8 mouse cellular contexts compared by ENCODE assay signal in the genomic region with DNA sequence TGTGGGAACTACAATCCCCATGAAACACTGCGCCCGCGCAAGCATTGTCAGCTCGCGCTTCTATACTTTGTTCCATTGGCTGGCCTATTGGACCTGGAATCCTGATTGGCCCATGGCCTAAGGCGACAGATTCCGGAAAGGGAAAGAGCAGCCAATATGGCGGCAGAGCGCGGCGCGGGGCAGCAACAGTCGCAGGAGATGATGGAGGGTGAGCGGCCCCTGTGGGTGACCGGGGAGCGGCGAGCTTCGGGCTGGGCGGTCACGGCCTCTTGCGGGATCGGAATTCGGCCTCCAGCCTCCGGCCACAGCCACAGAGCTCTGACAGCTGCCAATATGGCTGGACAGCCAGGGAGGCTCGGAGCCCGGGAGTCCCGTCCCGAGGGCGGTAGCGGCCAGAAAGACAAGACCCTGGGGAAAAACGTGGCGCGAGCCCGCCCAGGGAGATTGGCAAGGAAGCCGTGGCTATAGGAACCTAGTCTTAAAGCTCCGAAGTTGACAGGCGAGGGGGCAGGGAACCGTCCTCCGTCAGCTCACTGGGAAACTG. TPM values are rescaled to one million over a fixed set of nuclear protein-coding genes. Genes with fewer than 3 reads are reported as not detected.
DNase-seq lines count a peak whose midpoint lies in the region; ATAC-seq and TF ChIP-seq lines count a peak whose summit lies in the region.

No protein-coding gene starts in this region.

- WGBS in heart, embryonic 12.5 days, result under 1% methylated on average over 39 of the region's 39 CpGs
- under 1% methylated on average over 39 of the region's 39 CpGs for WGBS in kidney, postnatal 0 days
- under 1% methylated on average over 39 of the region's 39 CpGs for WGBS in liver, embryonic 12.5 days (ENCODE audit: insufficient replicate concordance)

- H3K27ac ChIP-seq in heart, embryonic 12.5 days (ENCODE audit: poor library complexity, severe bottlenecking), result peak overlapping the region; percentile 36; the same call in 1 of the 2 replicates
- H3K27ac ChIP-seq in kidney, postnatal 0 days, result peak overlapping the region; percentile 5; the same call in 1 of the 2 replicates
- peak overlapping the region; percentile 79 for H3K27ac ChIP-seq in liver, embryonic 12.5 days

- peak overlapping the region; percentile 73 for H3K4me3 ChIP-seq in heart, embryonic 12.5 days
- H3K4me3 ChIP-seq in kidney, postnatal 0 days (replicated peaks; ENCODE audit: low read depth, low read length), result peak overlapping the region; percentile 60
- peak overlapping the region; percentile 96 for H3K4me3 ChIP-seq in liver, embryonic 12.5 days

- peak overlapping the region; percentile 85 for H3K9ac ChIP-seq in heart, embryonic 12.5 days
- peak overlapping the region; percentile 61 for H3K9ac ChIP-seq in kidney, postnatal 0 days (ENCODE audit: low read depth, low read length)
- H3K9ac ChIP-seq in liver, embryonic 12.5 days, result peak overlapping the region; percentile 92

- TF ChIP-seq CTCF in kidney, postnatal 0 days (IDR thresholded peaks at IDR 0.05; ENCODE audit: low read depth), result peak; percentile 62

- H3K9me3 ChIP-seq in heart, embryonic 12.5 days (replicated peaks), result no peaks in the 10 kb centered on the region
- H3K9me3 ChIP-seq in kidney, postnatal 0 days (replicated peaks; ENCODE audit: low read length), result no peaks in the 10 kb centered on the region
- H3K9me3 ChIP-seq in liver, embryonic 12.5 days (replicated peaks), result no peaks in the 10 kb centered on the region

- H3K4me1 ChIP-seq in heart, embryonic 12.5 days (replicated peaks), result peaks cover 8% of the 10 kb centered on the region
- H3K4me1 ChIP-seq in kidney, postnatal 0 days (replicated peaks; ENCODE audit: insufficient read depth, low read length), result 0 out of 2 replicates have a peak, but pooled peaks cover 3% of the 10 kb centered on the region
- H3K4me1 ChIP-seq in liver, embryonic 12.5 days, result peaks cover 39% of the 10 kb centered on the region

- DNase-seq in CD4-positive, CD25-positive, alpha-beta regulatory T cell, adult 2 months (ENCODE audit: low read depth, low spot score), result peak; percentile 96
- peak; percentile 96 for DNase-seq in brain, embryonic 18.5 days (ENCODE audit: low read depth, low spot score)
- peak; percentile 99 for DNase-seq in kidney, postnatal 0 days (ENCODE audit: low spot score)
- DNase-seq in natural killer cell, adult 2 months (ENCODE audit: low spot score in 2 of 2), result peak; percentile 91
- DNase-seq in telencephalon, adult 2 months (ENCODE audit: low read depth, low spot score), result peak; percentile 96

- peak; percentile 91 for ATAC-seq in erythroid progenitor cell, adult 5-6 weeks (replicated peaks; ENCODE audit: low FRiP score, poor library complexity, severe bottlenecking)
- ATAC-seq in heart, embryonic 12.5 days (ENCODE audit: insufficient number of reproducible peaks, low FRiP score), result peak; percentile 96
- peak; percentile 95 for ATAC-seq in kidney, postnatal 0 days (replicated peaks; ENCODE audit: low FRiP score, low read depth)
- ATAC-seq in liver, embryonic 12.5 days, result peak; percentile 90

- peaks cover 23% of the 10 kb centered on the region for H3K36me3 ChIP-seq in heart, embryonic 12.5 days
- H3K36me3 ChIP-seq in kidney, postnatal 0 days (ENCODE audit: insufficient read depth, low read length), result 0 out of 2 replicates have a peak, but pooled peaks cover 10% of the 10 kb centered on the region
- peaks cover 34% of the 10 kb centered on the region for H3K36me3 ChIP-seq in liver, embryonic 12.5 days

- H3K27me3 ChIP-seq in heart, embryonic 12.5 days (replicated peaks), result no peaks in the 10 kb centered on the region
- no peaks in the 10 kb centered on the region for H3K27me3 ChIP-seq in kidney, postnatal 0 days (ENCODE audit: insufficient read depth, low read length)
- no peaks in the 10 kb centered on the region for H3K27me3 ChIP-seq in liver, embryonic 12.5 days (replicated peaks)

- H3K4me2 ChIP-seq in heart, embryonic 12.5 days, result peak overlapping the region; percentile 84
- peak overlapping the region; percentile 80 for H3K4me2 ChIP-seq in kidney, postnatal 0 days (ENCODE audit: low read length)
- peak overlapping the region; percentile 76 for H3K4me2 ChIP-seq in liver, embryonic 12.5 days

RNA-seq across cellular contexts. Expression of gene Pask, which starts 0.3 kb away (rescaled TPM):
- 20.2 and 22.2 TPM in 2 replicates for total RNA-seq in erythroid progenitor cell, adult 5-6 weeks (2015; ENCODE audit: low replicate concordance)
- total RNA-seq in erythroid progenitor cell, adult 5-6 weeks (2017; ENCODE audit: low replicate concordance), result 29.4 and 40.1 TPM in 2 replicates
- 9.8 and 10.8 TPM in 2 replicates for polyA plus RNA-seq in heart, embryonic 12.5 days (2016; fragmentation: Nextera tagmentation; extraction: Ambion mirVana)
- 6.0 and 7.2 TPM in 2 replicates for polyA plus RNA-seq in kidney, postnatal 0 days (2015; fragmentation: Nextera tagmentation; extraction: Ambion mirVana)
- 9.7 and 10.0 TPM in 2 replicates for polyA plus RNA-seq in liver, embryonic 12.5 days (2016; fragmentation: Nextera tagmentation; extraction: Ambion mirVana)

RNA-seq across cellular contexts. Expression of gene Ppp1r7, which starts 0.9 kb away (rescaled TPM):
- total RNA-seq in erythroid progenitor cell, adult 5-6 weeks (2015; ENCODE audit: low replicate concordance), result 17.6 and 24.5 TPM in 2 replicates
- 13.2 and 23.0 TPM in 2 replicates for total RNA-seq in erythroid progenitor cell, adult 5-6 weeks (2017; ENCODE audit: low replicate concordance)
- polyA plus RNA-seq in heart, embryonic 12.5 days (2016; fragmentation: Nextera tagmentation; extraction: Ambion mirVana), result 59.6 and 65.9 TPM in 2 replicates
- polyA plus RNA-seq in kidney, postnatal 0 days (2015; fragmentation: Nextera tagmentation; extraction: Ambion mirVana), result 47.9 and 51.4 TPM in 2 replicates
- polyA plus RNA-seq in liver, embryonic 12.5 days (2016; fragmentation: Nextera tagmentation; extraction: Ambion mirVana), result 58.6 and 59.6 TPM in 2 replicates

RNA-seq across cellular contexts. Expression of gene Ano7, which starts 30.2 kb away (rescaled TPM):
- total RNA-seq in erythroid progenitor cell, adult 5-6 weeks (2015; ENCODE audit: low replicate concordance), result not detected in 2 replicates
- not detected in 2 replicates for total RNA-seq in erythroid progenitor cell, adult 5-6 weeks (2017; ENCODE audit: low replicate concordance)
- 0.27 and 1.2 TPM in 2 replicates for polyA plus RNA-seq in heart, embryonic 12.5 days (2016; fragmentation: Nextera tagmentation; extraction: Ambion mirVana)
- 0.26 and 0.31 TPM in 2 replicates for polyA plus RNA-seq in kidney, postnatal 0 days (2015; fragmentation: Nextera tagmentation; extraction: Ambion mirVana)
- 0.11 and 0.39 TPM in 2 replicates for polyA plus RNA-seq in liver, embryonic 12.5 days (2016; fragmentation: Nextera tagmentation; extraction: Ambion mirVana)

RNA-seq across cellular contexts. Expression of gene Mterf4, which starts 37.9 kb away (rescaled TPM):
- 3.8 and 9.7 TPM in 2 replicates for total RNA-seq in erythroid progenitor cell, adult 5-6 weeks (2015; ENCODE audit: low replicate concordance)
- 4.8 and 7.6 TPM in 2 replicates for total RNA-seq in erythroid progenitor cell, adult 5-6 weeks (2017; ENCODE audit: low replicate concordance)
- polyA plus RNA-seq in heart, embryonic 12.5 days (2016; fragmentation: Nextera tagmentation; extraction: Ambion mirVana), result 20.2 and 20.7 TPM in 2 replicates
- 20.1 and 22.2 TPM in 2 replicates for polyA plus RNA-seq in kidney, postnatal 0 days (2015; fragmentation: Nextera tagmentation; extraction: Ambion mirVana)
- polyA plus RNA-seq in liver, embryonic 12.5 days (2016; fragmentation: Nextera tagmentation; extraction: Ambion mirVana), result 17.4 and 17.5 TPM in 2 replicates

Comparison
In these comparisons a context has a peak if more than half of its experiments do, and no peak if none do; other contexts are left out.
1. Peak in every context shown above with its lines: DNase-seq, ATAC-seq, H3K4me3 ChIP-seq and H3K27ac ChIP-seq.
2. H3K27ac ChIP-seq: peak in every context shown above with its lines; median percentile 79 in liver, embryonic 12.5 days; 36 in heart, embryonic 12.5 days; 5 in kidney, postnatal 0 days.